Mouse (Mus musculus) G1E (cell line): ENCODE data around the gene Hnrnpa2b1. TPM values are rescaled to one million over a fixed set of nuclear protein-coding genes. Genes with fewer than 3 reads are reported as not detected.
"Not testable (repeated sequence)": the region's sequence is repeated elsewhere in the genome, so short reads cannot be mapped to it uniquely, and the experiment has no call there.

ENCODE experiments used
- ATAC-seq: 2 replicates; pipeline ENCODE4 v1.8.0; 2016; ENCODE audit warnings: mild to moderate bottlenecking; ENCODE audit not compliant: insufficient number of reproducible peaks, poor library complexity, low FRiP score, severe bottlenecking; ENCODE audit errors: extremely low read depth
- DNase-seq: peaks from one replicate; pipeline ENCODE4 v3.0.0; 2012; ENCODE audit warnings: low spot score
- H3K27me3 ChIP-seq: 2 replicates; pipeline ENCODE4 v1.6.1; 2012; ENCODE audit warnings: mild to moderate bottlenecking, low read length, inconsistent platforms; ENCODE audit not compliant: insufficient read depth
- H3K36me3 ChIP-seq: replicated peaks from 2 replicates; pipeline ENCODE3; 2012; ENCODE audit warnings: mild to moderate bottlenecking, inconsistent platforms
- H3K4me1 ChIP-seq: 2 replicates; pipeline ENCODE4 v1.6.1; 2012; ENCODE audit warnings: low read depth, low read length, inconsistent platforms, mixed read lengths; ENCODE audit not compliant: insufficient read depth
- H3K4me3 ChIP-seq: 2 replicates; pipeline ENCODE4 v1.5.1; 2012; ENCODE audit warnings: low read depth, mild to moderate bottlenecking, inconsistent platforms, low read length, moderate library complexity, mixed read lengths
- H3K9me3 ChIP-seq: replicated peaks from 2 replicates; pipeline ENCODE4 v1.6.1; 2012; ENCODE audit warnings: inconsistent platforms
- CTCF ChIP-seq: IDR thresholded peaks from 2 replicates; pipeline ENCODE4 v1.5.1; 2012; ENCODE audit warnings: low read depth, low read length, inconsistent platforms, mixed read lengths
- GATA1 ChIP-seq: IDR thresholded peaks from 2 replicates; pipeline ENCODE4 v1.6.1; 2012; ENCODE audit warnings: borderline replicate concordance, low read length, inconsistent platforms, mixed read lengths
- GATA2 ChIP-seq: IDR thresholded peaks from 2 replicates; pipeline ENCODE4 v1.6.1; 2012; ENCODE audit warnings: low read depth, low read length, inconsistent platforms, borderline replicate concordance
- POLR2AphosphoS5 ChIP-seq: IDR thresholded peaks from 2 replicates; pipeline ENCODE4 v1.6.1; 2012; ENCODE audit warnings: low read depth, low read length, inconsistent platforms; ENCODE audit not compliant: insufficient replicate concordance
- TAL1 ChIP-seq: conservative IDR thresholded peaks from 2 replicates; pipeline ENCODE4 v1.6.1; 2012; ENCODE audit warnings: low read depth, low read length, inconsistent platforms, mixed read lengths
- polyA plus RNA-seq: library from polyadenylated mRNA; stranded (reverse); fragments of >175 nt; gene quantifications from 2 replicates; pipeline ENCODE4 v1.2.3, GENCODE M21; 2012
- total RNA-seq, 2 experiments: library from RNA; stranded (forward) in 1 of 2; stranded (reverse) in 1 of 2; fragments of 200-1000 nt in 1 of 2; fragments of >200 nt in 1 of 2; fragmentation: Nextera tagmentation in 1 of 2; gene quantifications; 2 replicates each; pipeline ENCODE4 v1.2.3; 2014 to 2017

Hnrnpa2b1 gene
- total and polyA plus RNA-seq, 3 experiments, result 574 to 1,396 (median 906) TPM

GRCm38 (mm10) chr6:51485646-51486045 lies 16.0 kb upstream of the Hnrnpa2b1 start:
- no peaks in the 10 kb centered on the region for H3K4me1 ChIP-seq

GRCm38 (mm10) chr6:51484556-51484955 lies 14.9 kb upstream of the Hnrnpa2b1 start:
- H3K4me1 ChIP-seq, H3K4me3 ChIP-seq, H3K27me3 ChIP-seq, ATAC-seq, H3K9me3 ChIP-seq, DNase-seq: not testable (repeated sequence)
- H3K36me3 ChIP-seq, result peaks cover 38% of the 10 kb centered on the region

More at GRCm38 (mm10) chr6:51485646-51486045, 16.0 kb upstream of the Hnrnpa2b1 start:
- peaks cover 27% of the 10 kb centered on the region for H3K36me3 ChIP-seq
- no peaks in the 10 kb centered on the region; the same call in 1 of the 2 replicates for H3K27me3 ChIP-seq
- no peak overlapping the region for H3K4me3 ChIP-seq
- no peak for TF ChIP-seq GATA2
- TF ChIP-seq CTCF, result no peak
- no peak for TF ChIP-seq GATA1
- no peak for TF ChIP-seq POLR2AphosphoS5
- TF ChIP-seq TAL1, result no peak
- H3K9me3 ChIP-seq, result peaks cover 6% of the 10 kb centered on the region
- DNase-seq (no peak), ATAC-seq (peak; percentile 15; the same call in 1 of the 2 replicates)

DNA sequence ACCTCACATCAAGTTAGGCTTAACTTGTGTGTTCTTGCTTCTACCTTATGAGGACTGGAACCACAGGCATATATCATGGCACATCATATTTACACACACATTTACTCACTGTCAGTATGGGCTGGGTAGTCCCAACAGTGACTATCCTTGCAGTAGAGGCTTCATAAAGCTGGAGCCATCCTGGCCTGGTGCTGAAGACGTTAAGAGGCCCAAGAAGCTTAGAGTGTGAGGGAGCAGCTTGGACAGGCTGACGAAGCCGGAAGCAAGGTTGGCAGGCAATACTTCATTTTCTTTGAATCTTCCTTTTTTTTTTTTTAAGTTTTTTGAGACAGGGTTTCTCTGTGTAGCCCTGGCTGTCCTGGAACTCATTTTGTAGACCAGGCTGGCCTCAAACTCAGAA lies 14.2 kb upstream of the Hnrnpa2b1 start:
- ATAC-seq (no peak), DNase-seq (no peak)
- Histone ChIP-seq H3K4me3 (no peak overlapping the region), H3K9me3 (peaks cover 6% of the 10 kb centered on the region), H3K27me3 (no peaks in the 10 kb centered on the region), H3K4me1 (peaks cover 4% of the 10 kb centered on the region), H3K36me3 (peaks cover 45% of the 10 kb centered on the region)
- no peak for TF ChIP-seq GATA1
- TF ChIP-seq CTCF, result no peak
- TF ChIP-seq GATA2, result no peak
- no peak for TF ChIP-seq TAL1
- TF ChIP-seq POLR2AphosphoS5, result no peak

GRCm38 (mm10) chr6:51481548-51481947 lies 11.9 kb upstream of the Hnrnpa2b1 start:
- ATAC-seq (no peak), DNase-seq (no peak)
- H3K9me3 ChIP-seq, result no peaks in the 10 kb centered on the region
- peaks cover 62% of the 10 kb centered on the region for H3K36me3 ChIP-seq
- H3K27me3 ChIP-seq, result no peaks in the 10 kb centered on the region
- no peak for TF ChIP-seq POLR2AphosphoS5
- no peak for TF ChIP-seq CTCF
- no peak for TF ChIP-seq GATA2
- TF ChIP-seq TAL1, result no peak
- TF ChIP-seq GATA1, result no peak
- H3K4me1 ChIP-seq, result peaks cover 13% of the 10 kb centered on the region
- no peak overlapping the region for H3K4me3 ChIP-seq

DNA sequence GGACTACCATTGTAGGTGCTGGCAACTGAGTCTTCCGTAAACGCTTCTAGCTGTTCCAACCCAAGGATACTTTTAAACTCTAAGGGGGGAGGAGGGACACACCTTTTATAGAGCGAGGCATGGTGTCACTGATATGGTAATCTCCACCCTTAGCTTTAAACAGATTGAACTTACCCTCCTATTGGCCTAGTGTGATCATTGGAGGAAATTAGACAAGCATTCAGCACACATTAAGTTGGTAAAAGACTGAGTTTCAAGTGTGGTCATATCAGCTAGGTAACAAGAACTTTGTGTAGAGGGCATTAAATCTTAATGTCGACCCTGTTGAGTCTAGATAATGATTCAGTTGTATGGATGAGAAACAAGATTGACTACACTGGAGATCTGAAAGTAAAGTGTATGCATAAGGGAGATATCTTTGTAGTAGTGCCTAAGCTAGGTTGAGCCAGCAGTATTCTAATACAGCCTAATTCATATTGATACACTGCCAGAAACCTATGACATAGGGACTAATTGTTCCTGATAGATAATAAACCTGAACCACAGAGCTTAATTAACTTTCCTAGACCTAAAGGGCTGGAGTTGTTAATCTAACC lies 9.5 kb upstream of the Hnrnpa2b1 start:
- Histone ChIP-seq H3K4me3 (no peak overlapping the region), H3K9me3 (no peaks in the 10 kb centered on the region), H3K27me3 (no peaks in the 10 kb centered on the region), H3K36me3 (peaks cover 80% of the 10 kb centered on the region), H3K4me1 (peaks cover 25% of the 10 kb centered on the region)
- TF ChIP-seq CTCF (no peak), POLR2AphosphoS5 (no peak), GATA2 (no peak), TAL1 (peak; percentile 14; the same call in 1 of the 2 replicates), GATA1 (no peak)
- DNase-seq, result peak; percentile 7
- peak; percentile 62 for ATAC-seq

- Histone ChIP-seq H3K27me3 (no peaks in the 10 kb centered on the region), H3K4me1 (peaks cover 32% of the 10 kb centered on the region), H3K4me3 (peak overlapping the region; percentile 65), H3K9me3 (no peaks in the 10 kb centered on the region), H3K36me3 (peaks cover 52% of the 10 kb centered on the region)
- no peak for DNase-seq
- ATAC-seq, result no peak
- TF ChIP-seq GATA1 (no peak), CTCF (no peak), TAL1 (no peak), GATA2 (no peak), POLR2AphosphoS5 (no peak)
Measured at GRCm38 (mm10) chr6:51472213-51472612, 2.5 kb upstream of the Hnrnpa2b1 start.

- H3K27me3 ChIP-seq, result no peaks in the 10 kb centered on the region
- DNase-seq (no peak), ATAC-seq (no peak)
- peaks cover 52% of the 10 kb centered on the region for H3K36me3 ChIP-seq
- TF ChIP-seq GATA1, result no peak
- no peak for TF ChIP-seq POLR2AphosphoS5
- no peak for TF ChIP-seq GATA2
- no peak for TF ChIP-seq CTCF
- no peak for TF ChIP-seq TAL1
- H3K9me3 ChIP-seq, result no peaks in the 10 kb centered on the region
- H3K4me3 ChIP-seq, result peak overlapping the region; percentile 94
- peaks cover 30% of the 10 kb centered on the region for H3K4me1 ChIP-seq
Measured at GRCm38 (mm10) chr6:51471782-51472181, 2.1 kb upstream of the Hnrnpa2b1 start.
